Mouse (Mus musculus): Measurements from ENCODE around the gene Snrnp35. TPM values are rescaled to one million over a fixed set of nuclear protein-coding genes. Genes with fewer than 3 reads are reported as not detected.

Snrnp35 gene
- polyA plus RNA-seq, 1 experiment: 4.6 TPM

DNA sequence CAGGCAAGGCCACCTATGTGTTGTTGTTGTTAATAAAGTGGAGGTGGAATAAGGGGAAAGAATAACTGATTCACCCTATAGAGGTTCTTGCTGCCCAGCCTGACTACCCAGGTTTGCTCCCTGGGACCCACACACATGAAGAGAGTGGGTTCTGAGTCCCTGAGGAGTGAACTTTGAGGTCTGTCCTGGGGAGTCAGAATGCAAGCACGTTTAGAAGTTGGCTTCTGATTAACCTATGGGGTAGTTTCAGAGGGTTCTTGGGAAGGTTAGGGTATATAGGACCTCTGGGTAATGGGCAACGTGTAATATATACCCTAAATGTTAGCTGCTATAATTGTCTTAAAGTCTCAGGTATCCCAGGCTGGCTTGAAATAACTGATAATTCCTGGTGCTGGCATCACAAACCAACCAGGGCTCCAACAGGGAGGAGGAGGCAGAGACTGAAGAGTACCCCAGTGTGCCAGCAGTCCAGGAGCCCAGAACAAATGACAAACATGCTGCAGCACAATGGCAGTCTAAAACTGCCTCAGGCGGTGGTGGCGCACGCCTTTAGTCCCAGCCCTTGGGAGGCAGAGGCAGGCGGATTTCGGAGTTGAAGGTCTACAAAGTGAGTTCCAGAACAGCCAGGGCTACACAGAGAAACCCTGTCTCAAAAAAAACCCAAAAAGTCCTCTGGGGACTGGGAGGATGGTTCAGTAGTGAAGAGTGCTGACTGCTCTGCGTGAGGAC is 20.5 kb upstream of the Snrnp35 start:
- WGBS: 94% methylated on average over 8 of the region's 8 CpGs
- Histone ChIP-seq H3K27ac (ENCODE audit: control insufficient read depth, insufficient read depth, low read length) (no peak overlapping the region), H3K27me3 (ENCODE audit: control insufficient read depth, insufficient read depth, low read length) (no peaks in the 10 kb centered on the region), H3K4me3 (ENCODE audit: control insufficient read depth, insufficient read depth, low read length) (no peak overlapping the region), H3K4me1 (replicated peaks; ENCODE audit: control insufficient read depth, insufficient read depth, low read length) (no peaks in the 10 kb centered on the region), H3K36me3 (ENCODE audit: control insufficient read depth, insufficient read depth, low read length) (peaks cover 67% of the 10 kb centered on the region)
- TF ChIP-seq CTCF (IDR thresholded peaks at IDR 0.05; ENCODE audit: borderline replicate concordance, control insufficient read depth, extremely low read depth, insufficient read depth, low read length, poor library complexity): no peak
- no peak for TF ChIP-seq POLR2A (IDR thresholded peaks at IDR 0.05; ENCODE audit: control insufficient read depth, extremely low read depth, insufficient read depth, low read length, poor library complexity)
- DNase-seq: no peak

DNA sequence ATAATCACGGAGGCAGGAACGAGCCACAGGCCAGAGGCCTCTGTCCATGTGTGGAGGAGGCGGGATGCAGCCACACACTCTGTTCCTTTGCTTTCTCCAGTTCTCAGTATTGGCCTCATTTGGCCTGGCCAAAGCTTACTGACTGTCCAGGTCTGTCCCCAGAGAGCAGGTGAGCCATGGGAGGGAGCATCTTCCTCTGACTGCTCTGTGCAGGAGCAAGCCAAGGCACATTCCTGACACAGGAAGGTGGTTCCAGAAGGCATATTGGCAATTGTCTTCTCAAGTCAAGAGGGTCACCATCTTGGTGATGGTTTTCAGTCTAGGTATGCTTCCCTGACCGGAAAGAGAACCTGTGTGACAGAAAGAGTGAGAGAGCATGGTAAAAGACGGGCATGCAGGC is 19.5 kb upstream of the Snrnp35 start:
- DNase-seq: no peak
- Histone ChIP-seq H3K27me3 (ENCODE audit: control insufficient read depth, insufficient read depth, low read length) (no peaks in the 10 kb centered on the region), H3K4me3 (ENCODE audit: control insufficient read depth, insufficient read depth, low read length) (no peak overlapping the region), H3K27ac (ENCODE audit: control insufficient read depth, insufficient read depth, low read length) (no peak overlapping the region), H3K4me1 (replicated peaks; ENCODE audit: control insufficient read depth, insufficient read depth, low read length) (no peaks in the 10 kb centered on the region), H3K36me3 (ENCODE audit: control insufficient read depth, insufficient read depth, low read length) (peaks cover 66% of the 10 kb centered on the region)
- 96% methylated on average over 5 of the region's 5 CpGs for WGBS
- TF ChIP-seq POLR2A (IDR thresholded peaks at IDR 0.05; ENCODE audit: control insufficient read depth, extremely low read depth, insufficient read depth, low read length, poor library complexity) (no peak), CTCF (IDR thresholded peaks at IDR 0.05; ENCODE audit: borderline replicate concordance, control insufficient read depth, extremely low read depth, insufficient read depth, low read length, poor library complexity) (no peak)

DNA sequence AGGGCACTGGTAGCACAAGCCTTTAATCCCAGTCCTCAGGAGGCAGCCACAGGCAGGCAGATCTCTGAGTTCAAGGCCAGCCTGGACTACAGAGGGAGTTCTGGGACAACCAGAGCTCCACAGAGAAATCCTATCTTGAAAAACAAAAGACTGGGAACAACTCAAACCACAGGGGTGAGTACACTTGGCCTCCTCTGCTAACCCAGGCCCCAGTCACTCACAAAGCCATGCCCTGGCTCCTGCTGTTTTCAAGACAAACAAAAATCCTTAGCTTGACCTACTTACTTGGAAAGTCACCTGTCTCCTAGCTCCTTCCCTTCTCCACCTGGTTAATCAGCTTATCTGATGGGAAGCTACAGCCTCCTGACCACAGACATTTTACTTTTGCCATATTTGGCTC is 18.0 kb upstream of the Snrnp35 start:
- no peak for TF ChIP-seq POLR2A (IDR thresholded peaks at IDR 0.05; ENCODE audit: control insufficient read depth, extremely low read depth, insufficient read depth, low read length, poor library complexity)
- TF ChIP-seq CTCF (IDR thresholded peaks at IDR 0.05; ENCODE audit: borderline replicate concordance, control insufficient read depth, extremely low read depth, insufficient read depth, low read length, poor library complexity): no peak
- no peaks in the 10 kb centered on the region for H3K27me3 ChIP-seq (ENCODE audit: control insufficient read depth, insufficient read depth, low read length)
- H3K4me1 ChIP-seq (replicated peaks; ENCODE audit: control insufficient read depth, insufficient read depth, low read length): no peaks in the 10 kb centered on the region
- DNase-seq: no peak
- no peak overlapping the region for H3K27ac ChIP-seq (ENCODE audit: control insufficient read depth, insufficient read depth, low read length)
- H3K36me3 ChIP-seq (ENCODE audit: control insufficient read depth, insufficient read depth, low read length): peaks cover 53% of the 10 kb centered on the region
- no peak overlapping the region for H3K4me3 ChIP-seq (ENCODE audit: control insufficient read depth, insufficient read depth, low read length)

DNA sequence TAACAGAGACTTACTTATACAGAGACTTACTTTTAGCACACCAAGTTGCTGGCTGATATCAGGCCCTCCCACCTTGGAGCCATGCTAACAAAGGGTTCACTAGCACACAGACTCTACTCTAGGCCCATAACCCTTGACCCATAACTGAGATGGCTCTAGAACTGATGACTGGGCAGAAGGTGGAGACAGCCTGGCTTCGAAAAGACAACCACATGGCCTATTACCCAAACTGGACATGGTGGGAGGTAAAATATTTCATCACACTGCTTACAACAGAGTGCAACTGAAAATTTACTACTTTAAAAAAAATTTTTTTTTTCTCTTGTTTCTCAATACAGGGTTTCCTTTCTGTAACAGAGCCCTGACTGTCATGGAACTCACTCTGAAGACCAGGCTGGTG is 15.2 kb upstream of the Snrnp35 start:
- no peak for DNase-seq
- Histone ChIP-seq H3K4me3 (ENCODE audit: control insufficient read depth, insufficient read depth, low read length) (no peak overlapping the region), H3K27me3 (ENCODE audit: control insufficient read depth, insufficient read depth, low read length) (no peaks in the 10 kb centered on the region), H3K4me1 (replicated peaks; ENCODE audit: control insufficient read depth, insufficient read depth, low read length) (no peaks in the 10 kb centered on the region), H3K27ac (ENCODE audit: control insufficient read depth, insufficient read depth, low read length) (no peak overlapping the region), H3K36me3 (ENCODE audit: control insufficient read depth, insufficient read depth, low read length) (peaks cover 26% of the 10 kb centered on the region)
- TF ChIP-seq CTCF (IDR thresholded peaks at IDR 0.05; ENCODE audit: borderline replicate concordance, control insufficient read depth, extremely low read depth, insufficient read depth, low read length, poor library complexity) (no peak), POLR2A (IDR thresholded peaks at IDR 0.05; ENCODE audit: control insufficient read depth, extremely low read depth, insufficient read depth, low read length, poor library complexity) (no peak)
- 91% methylated on average over 1 of the region's 1 CpGs for WGBS

DNA sequence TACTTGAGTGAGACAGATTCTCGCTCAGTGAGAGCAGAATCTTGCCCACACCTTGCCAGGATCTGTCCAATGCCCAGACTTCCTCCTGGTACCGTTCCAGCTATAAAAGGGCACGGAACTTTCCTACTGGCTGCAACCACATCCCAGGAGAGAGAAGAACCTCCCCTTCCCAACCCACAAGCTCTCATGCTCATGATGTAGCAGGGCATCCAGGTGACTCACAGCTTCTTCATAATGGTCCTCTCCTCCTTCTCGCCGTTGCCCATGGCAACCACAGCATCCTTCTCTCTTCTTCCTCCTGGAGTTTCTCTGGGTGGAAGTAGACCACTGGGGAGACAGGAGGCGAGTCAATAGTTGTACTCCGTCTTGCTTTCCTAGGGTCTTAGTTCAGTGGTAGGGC is 14.6 kb upstream of the Snrnp35 start:
- DNase-seq: no peak
- TF ChIP-seq CTCF (IDR thresholded peaks at IDR 0.05; ENCODE audit: borderline replicate concordance, control insufficient read depth, extremely low read depth, insufficient read depth, low read length, poor library complexity) (no peak), POLR2A (IDR thresholded peaks at IDR 0.05; ENCODE audit: control insufficient read depth, extremely low read depth, insufficient read depth, low read length, poor library complexity) (no peak)
- no peak overlapping the region for H3K27ac ChIP-seq (ENCODE audit: control insufficient read depth, insufficient read depth, low read length)
- no peak overlapping the region for H3K4me3 ChIP-seq (ENCODE audit: control insufficient read depth, insufficient read depth, low read length)
- H3K4me1 ChIP-seq (replicated peaks; ENCODE audit: control insufficient read depth, insufficient read depth, low read length): no peaks in the 10 kb centered on the region
- H3K36me3 ChIP-seq (ENCODE audit: control insufficient read depth, insufficient read depth, low read length): peaks cover 20% of the 10 kb centered on the region
- WGBS: 97% methylated on average over 7 of the region's 7 CpGs
- no peaks in the 10 kb centered on the region for H3K27me3 ChIP-seq (ENCODE audit: control insufficient read depth, insufficient read depth, low read length)

- 74% methylated on average over 6 of the region's 6 CpGs for WGBS
- no peak overlapping the region for H3K27ac ChIP-seq (ENCODE audit: control insufficient read depth, insufficient read depth, low read length)
- H3K27me3 ChIP-seq (ENCODE audit: control insufficient read depth, insufficient read depth, low read length): no peaks in the 10 kb centered on the region
- TF ChIP-seq CTCF (IDR thresholded peaks at IDR 0.05; ENCODE audit: borderline replicate concordance, control insufficient read depth, extremely low read depth, insufficient read depth, low read length, poor library complexity) (no peak), POLR2A (IDR thresholded peaks at IDR 0.05; ENCODE audit: control insufficient read depth, extremely low read depth, insufficient read depth, low read length, poor library complexity) (no peak)
- no peak overlapping the region for H3K4me3 ChIP-seq (ENCODE audit: control insufficient read depth, insufficient read depth, low read length)
- H3K4me1 ChIP-seq (replicated peaks; ENCODE audit: control insufficient read depth, insufficient read depth, low read length): no peaks in the 10 kb centered on the region
- peak; percentile 60 for DNase-seq
- H3K36me3 ChIP-seq (ENCODE audit: control insufficient read depth, insufficient read depth, low read length): peaks cover 16% of the 10 kb centered on the region
These were observed 13.4 kb upstream of the Snrnp35 start for GRCm38 (mm10) chr5:124469486-124469885.

Measured in thymus, adult 2 months (tissue).